Comparison of ENCODE assay signal across 8 mouse cellular contexts in genomic region chr17:65961606-65962136, GRCm38 (mm10). TPM values are rescaled to one million over a fixed set of nuclear protein-coding genes. Genes with fewer than 3 reads are reported as not detected.
DNase-seq lines count a peak whose midpoint lies in the region; ATAC-seq and TF ChIP-seq lines count a peak whose summit lies in the region.
"Had no signal": no experiment of that assay in that cellular context is flagged by ENCODE, and none has a peak within 500 bp of the region (broad histone marks: within the 10 kb centered on the region; RNA-seq: fewer than 3 reads in every experiment).

No protein-coding gene starts in this region.

- no peaks in the 10 kb centered on the region for H3K36me3 ChIP-seq in kidney, embryonic 15.5 days
- H3K36me3 ChIP-seq in kidney, embryonic 14.5 days (ENCODE audit: control insufficient read depth, insufficient read depth, low read length): no peaks in the 10 kb centered on the region
- H3K36me3 ChIP-seq in CH12.LX (replicated peaks in 1 of 2; ENCODE audit: control insufficient read depth in 1 of 2, insufficient read depth in 1 of 2, low read length in 1 of 2): no peaks in the 10 kb centered on the region

- in situ Hi-C loops in CH12.LX (cut with MboI; ENCODE audit: low pct_ligation_motif_present, low pct_unique_long_range_greater_than_20kb, low sequenced_read_pairs): no loop called here

- dilution Hi-C loops in CH12.LX (cut with MboI; ENCODE audit: extremely low pct_ligation_motif_present, extremely low pct_unique_long_range_greater_than_20kb, low sequenced_read_pairs): no loop called here

- no peak overlapping the region for H3K27ac ChIP-seq in kidney, embryonic 15.5 days
- H3K27ac ChIP-seq in kidney, embryonic 14.5 days (ENCODE audit: low read depth, low read length): no peak overlapping the region
- H3K27ac ChIP-seq in CH12.LX (ENCODE audit: insufficient read depth, low read depth): peak overlapping the region; percentile 67

- no peak for TF ChIP-seq CTCF in CH12.LX (conservative IDR thresholded peaks at IDR 0.05 in 1 of 2, IDR thresholded peaks at IDR 0.05 in 1 of 2; ENCODE audit: low read depth in 2 of 2, low read length in 2 of 2)

- TF ChIP-seq POLR2A in CH12.LX (IDR thresholded peaks at IDR 0.05; ENCODE audit: low read depth, low read length): no peak

- H3K4me1 ChIP-seq in kidney, embryonic 15.5 days: peaks cover 23% of the 10 kb centered on the region
- H3K4me1 ChIP-seq in kidney, embryonic 14.5 days (ENCODE audit: control insufficient read depth, insufficient read depth, low read length): no peaks in the 10 kb centered on the region
- H3K4me1 ChIP-seq in CH12.LX (ENCODE audit: control insufficient read depth in 1 of 2, insufficient read depth in 2 of 2): no peaks in the 10 kb centered on the region

- no peak overlapping the region for H3K4me2 ChIP-seq in kidney, embryonic 15.5 days
- H3K4me2 ChIP-seq in kidney, embryonic 14.5 days (replicated peaks; ENCODE audit: low read depth, low read length): no peak overlapping the region
- no peak overlapping the region for H3K4me2 ChIP-seq in CH12.LX (ENCODE audit: insufficient read depth, low read depth, poor library complexity, severe bottlenecking)

- 0 out of 2 replicates have a peak, but pooled peaks have one; percentile 37 for ATAC-seq in kidney, embryonic 15.5 days (replicated peaks; ENCODE audit: low FRiP score)
- no peak for ATAC-seq in kidney, embryonic 14.5 days (ENCODE audit: low FRiP score, low TSS enrichment)
- 0 out of 2 replicates have a peak, but pooled peaks have one; percentile 28 for ATAC-seq in erythroblast, adult 5-6 weeks (replicated peaks; ENCODE audit: low FRiP score, poor library complexity, severe bottlenecking)

- TF ChIP-seq EP300 in CH12.LX (IDR thresholded peaks at IDR 0.05; ENCODE audit: low read length): no peak; the same call in none of the 2 replicates

- H3K27me3 ChIP-seq in kidney, embryonic 15.5 days: no peaks in the 10 kb centered on the region
- no peaks in the 10 kb centered on the region for H3K27me3 ChIP-seq in kidney, embryonic 14.5 days (ENCODE audit: control insufficient read depth, insufficient read depth, low read length)
- H3K27me3 ChIP-seq in CH12.LX (replicated peaks): no peaks in the 10 kb centered on the region

- no peak overlapping the region for H3K4me3 ChIP-seq in kidney, embryonic 15.5 days (replicated peaks)
- H3K4me3 ChIP-seq in kidney, embryonic 14.5 days (ENCODE audit: low read length): no peak overlapping the region
- H3K4me3 ChIP-seq in CH12.LX (replicated peaks in 1 of 3; ENCODE audit: low read depth in 2 of 3, low read length in 2 of 3, poor library complexity in 1 of 3): no peak overlapping the region

- no peaks in the 10 kb centered on the region for H3K79me2 ChIP-seq in CH12.LX (replicated peaks; ENCODE audit: control insufficient read depth, extremely low read depth, insufficient read depth, poor library complexity, severe bottlenecking)

- no peaks in the 10 kb centered on the region for H3K9me3 ChIP-seq in kidney, embryonic 15.5 days (replicated peaks)
- H3K9me3 ChIP-seq in kidney, embryonic 14.5 days (ENCODE audit: control insufficient read depth, low read length): no peaks in the 10 kb centered on the region
- peaks cover 4% of the 10 kb centered on the region for H3K9me3 ChIP-seq in CH12.LX (replicated peaks; ENCODE audit: low read length)

- no peak for TF ChIP-seq RAD21 in CH12.LX (IDR thresholded peaks at IDR 0.05; ENCODE audit: low read depth, low read length)

- peak; percentile 49 for DNase-seq in CH12.LX (ENCODE audit: extremely low read depth)
- DNase-seq in natural killer cell, adult 2 months (ENCODE audit: low spot score in 2 of 2): peak; percentile 66 to 72
- no peak for DNase-seq in adrenal gland, postnatal 14 days
- no peak for DNase-seq in thymus, adult 18-20 months
- DNase-seq: midbrain, embryonic 14.5 days had no signal

- WGBS in kidney, embryonic 15.5 days: 76% methylated on average over 2 of the region's 2 CpGs
- 84% methylated on average over 2 of the region's 2 CpGs for WGBS in kidney, embryonic 14.5 days

- H3K9ac ChIP-seq in kidney, embryonic 15.5 days: no peak overlapping the region
- H3K9ac ChIP-seq in kidney, embryonic 14.5 days (ENCODE audit: low read depth, low read length): no peak overlapping the region
- no peak overlapping the region for H3K9ac ChIP-seq in CH12.LX (ENCODE audit: insufficient read depth, low read depth)

TF ChIP-seq in CH12.LX, 34 proteins besides CTCF, POLR2A, EP300 and RAD21:
- TF ChIP-seq ETS1 (conservative IDR thresholded peaks at IDR 0.05; ENCODE audit: low read depth, low read length) (peak; percentile 59), TCF12 (IDR thresholded peaks at IDR 0.05; ENCODE audit: low read depth, low read length) (peak; percentile 64), MEF2A (IDR thresholded peaks at IDR 0.05; ENCODE audit: borderline replicate concordance, low read depth, low read length) (no peak), JUN (IDR thresholded peaks at IDR 0.05; ENCODE audit: insufficient read depth, low read depth, low read length) (peak; percentile 60), GABPA (IDR thresholded peaks at IDR 0.05; ENCODE audit: insufficient replicate concordance, low read depth, low read length) (no peak), SMC3 (IDR thresholded peaks at IDR 0.05; ENCODE audit: low read depth, low read length) (no peak), JUND (conservative IDR thresholded peaks at IDR 0.05; ENCODE audit: low read depth, low read length) (peak; percentile 53)
TF ChIP-seq in CH12.LX: peak in this region for 4.

RNA-seq across cellular contexts. Expression of gene Twsg1, which starts 10.6 kb away (rescaled TPM):
- 115 and 118 TPM in 2 replicates for polyA plus RNA-seq in kidney, embryonic 15.5 days (2015; fragmentation: Nextera tagmentation; extraction: Ambion mirVana)
- 84.6 and 146 TPM in 2 replicates for polyA plus RNA-seq in kidney, embryonic 14.5 days (2014; fragmentation: Nextera tagmentation; extraction: Ambion mirVana)
- total RNA-seq in CH12.LX (2012; rRNA removed) (17.4 and 18.2 TPM in 2 replicates), CH12.LX (2014; rRNA removed) (12.0 and 12.6 TPM in 2 replicates)
- 12.5 and 13.4 TPM in 2 replicates for polyA plus RNA-seq in CH12.LX (2012; ENCODE audit: insufficient read length, low read depth)
- total RNA-seq in erythroblast, adult 5-6 weeks (2015; ENCODE audit: low replicate concordance): 4.0 and 8.3 TPM in 2 replicates
- total RNA-seq in erythroblast, adult 5-6 weeks (2017; ENCODE audit: low replicate concordance): 4.3 and 6.4 TPM in 2 replicates
- total RNA-seq in adrenal gland, postnatal 14 days (2021): 63.8 and 79.5 TPM in 2 replicates

Comparison
In these comparisons a context has a peak if more than half of its experiments do, and no peak if none do; other contexts are left out.
1. DNase-seq: peak in CH12.LX (single experiment) and natural killer cell, adult 2 months (2 of 2); none in adrenal gland, postnatal 14 days (single experiment) and thymus, adult 18-20 months (0 of 2).